Mouse (Mus musculus) ES-Bruce4 (cell line): ENCODE measurements around the gene Gm21976.

Experiments used
- CTCF ChIP-seq: IDR thresholded peaks from one replicate; pipeline ENCODE4 v1.8.1; 2011; ENCODE audit warnings: low read depth, low read length
- POLR2A ChIP-seq: IDR thresholded peaks from one replicate; pipeline ENCODE4 v1.8.1; 2011; ENCODE audit warnings: low read length; ENCODE audit not compliant: insufficient read depth

DNA sequence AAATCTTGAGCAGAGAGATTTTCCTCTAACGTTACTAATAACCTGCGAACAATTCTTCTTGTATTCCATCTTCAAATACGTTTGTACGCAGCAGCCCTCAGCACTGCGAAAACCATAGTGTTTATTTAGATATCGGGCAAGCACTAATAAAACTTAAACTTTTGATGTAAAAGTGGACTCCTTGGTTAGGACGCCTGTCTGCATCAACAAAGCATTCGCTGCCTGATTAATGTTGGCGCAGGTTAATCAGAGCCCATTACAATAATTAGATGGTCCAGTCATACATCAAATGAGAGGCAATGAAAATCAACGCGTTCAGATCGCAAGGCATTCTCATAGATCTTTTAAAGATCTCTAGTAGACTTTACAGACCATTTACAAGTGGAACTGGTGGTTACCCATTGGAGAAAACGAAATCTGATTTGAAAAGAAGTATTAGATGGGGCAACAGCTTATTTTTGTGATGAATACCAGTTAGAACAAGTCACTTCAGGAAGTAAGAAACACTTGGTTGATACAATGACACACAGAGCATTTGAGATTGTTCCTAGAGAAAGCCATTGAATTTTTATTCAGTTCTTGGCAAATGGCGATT, 72.8 kb downstream of the Gm21976 start:
- no peak for TF ChIP-seq CTCF
- TF ChIP-seq POLR2A, result no peak
